Mouse (Mus musculus): ENCODE measurements around the gene Stox2.

The Stox2 gene

DNA sequence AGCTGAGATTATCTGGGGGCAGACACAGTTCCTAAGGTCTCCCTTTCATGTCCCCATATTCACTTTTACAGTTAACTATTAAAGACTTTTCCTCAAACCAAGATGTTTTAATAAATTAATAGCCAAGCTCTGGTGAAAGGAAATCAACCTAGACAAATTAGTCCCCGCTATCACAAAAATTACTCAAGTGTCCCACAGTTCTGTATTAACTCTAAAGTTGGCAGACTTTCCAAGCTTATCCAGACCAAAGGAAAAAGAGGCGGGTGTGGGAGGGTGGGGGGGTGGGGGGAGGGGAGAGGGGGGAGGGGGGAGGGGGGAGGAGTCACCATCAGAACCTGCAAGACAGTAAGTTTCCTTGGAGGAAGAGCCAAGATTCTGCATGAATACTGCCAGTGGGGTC lies 41.3 kb downstream of the Stox2 start:
- no peak for DNase-seq

DNA sequence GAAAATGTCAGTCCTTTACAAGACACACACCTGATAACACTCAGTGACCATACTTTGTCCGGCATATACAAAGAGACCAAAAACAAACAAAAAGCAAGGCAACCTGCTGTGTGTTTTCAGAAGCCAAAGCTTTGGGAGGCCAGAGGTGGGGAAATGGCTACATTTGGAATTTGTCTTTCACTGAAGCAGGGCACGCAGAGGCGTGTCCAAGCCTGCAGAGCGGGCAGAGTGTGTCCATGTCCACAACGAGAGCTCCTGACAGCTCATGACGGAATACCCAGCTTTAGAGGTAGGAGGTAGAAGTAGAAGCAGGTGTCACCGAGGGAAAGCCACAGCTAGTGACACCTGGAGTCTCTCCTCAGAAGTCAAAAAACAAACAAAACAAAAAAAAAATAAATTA lies 53.2 kb downstream of the Stox2 start:
- DNase-seq: no peak

DNA sequence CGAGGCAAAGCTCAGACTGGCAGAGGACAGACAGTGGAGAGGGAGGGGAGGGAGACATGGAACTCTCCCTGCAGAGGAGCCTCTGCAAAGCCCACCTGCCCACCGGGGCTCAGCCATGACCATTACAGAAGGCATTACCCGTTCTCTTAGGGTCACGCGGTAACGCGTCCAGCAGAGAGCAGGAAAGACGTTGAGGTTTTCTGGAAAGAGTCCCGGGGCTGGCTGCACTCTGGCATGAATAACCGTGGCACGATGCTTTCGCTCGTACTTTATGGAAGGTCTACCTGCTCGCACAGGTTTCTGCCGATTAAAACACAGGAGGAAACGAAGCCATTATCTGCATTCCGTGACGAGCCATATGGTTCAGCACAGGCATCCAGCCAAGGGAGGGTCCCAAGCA lies 53.9 kb downstream of the Stox2 start:
- DNase-seq: no peak

DNA sequence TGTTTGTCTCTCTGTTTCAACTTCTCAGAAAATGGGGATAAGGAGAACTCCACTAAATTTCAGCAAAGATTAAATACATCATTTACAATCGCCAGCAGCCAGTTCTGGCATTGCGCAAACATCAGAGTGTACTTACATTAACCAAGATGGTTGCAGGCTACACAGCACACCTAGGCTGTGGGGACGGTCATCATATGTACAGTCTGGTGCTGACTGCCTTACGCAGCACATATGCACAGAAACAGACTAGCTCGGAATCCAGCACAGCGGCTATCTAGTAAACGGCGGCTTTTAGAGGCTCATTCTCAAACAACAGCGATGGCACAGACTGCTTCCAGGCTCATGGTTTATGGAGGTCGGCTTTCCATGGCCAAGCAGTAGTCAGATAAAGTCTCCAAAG lies 54.3 kb downstream of the Stox2 start:
- DNase-seq: no peak

DNA sequence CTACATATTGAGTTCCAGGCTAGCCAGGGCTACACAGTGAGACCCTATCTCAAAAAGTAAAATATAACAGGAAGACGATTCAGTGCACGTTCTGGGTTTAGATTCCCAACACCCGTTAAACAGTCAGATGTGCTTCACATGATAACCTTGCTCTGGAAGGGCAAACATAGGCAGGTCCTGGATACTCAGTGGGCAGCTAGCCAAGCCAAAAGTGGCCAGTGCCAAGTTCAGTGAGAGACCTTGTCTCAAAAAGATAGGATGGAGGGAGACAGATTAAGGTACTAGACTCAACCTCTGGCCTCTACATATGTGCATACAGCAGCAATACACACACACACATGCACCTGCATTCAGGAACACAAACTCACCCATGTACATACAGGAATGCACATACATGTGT lies 56.7 kb downstream of the Stox2 start:
- DNase-seq: no peak

DNA sequence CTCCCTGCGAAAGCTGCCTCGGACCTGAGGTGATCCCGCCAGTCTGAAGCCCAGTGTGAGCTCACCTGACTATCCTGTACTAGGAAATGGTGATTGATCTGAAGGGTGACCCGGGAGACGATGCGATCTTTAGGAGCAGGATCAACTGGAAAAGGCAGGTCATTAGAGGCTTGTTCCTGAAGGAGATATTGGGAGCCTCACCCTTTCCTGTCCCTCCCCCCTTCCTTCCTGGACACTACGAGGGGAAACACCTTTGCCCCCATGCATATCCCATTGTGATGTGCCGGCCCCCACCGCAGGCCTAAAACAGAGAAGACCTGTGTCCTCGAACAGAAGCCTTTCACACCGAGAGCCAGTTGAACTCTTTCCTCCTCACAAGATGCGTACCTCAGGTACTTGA lies 58.0 kb downstream of the Stox2 start:
- no peak for DNase-seq

DNA sequence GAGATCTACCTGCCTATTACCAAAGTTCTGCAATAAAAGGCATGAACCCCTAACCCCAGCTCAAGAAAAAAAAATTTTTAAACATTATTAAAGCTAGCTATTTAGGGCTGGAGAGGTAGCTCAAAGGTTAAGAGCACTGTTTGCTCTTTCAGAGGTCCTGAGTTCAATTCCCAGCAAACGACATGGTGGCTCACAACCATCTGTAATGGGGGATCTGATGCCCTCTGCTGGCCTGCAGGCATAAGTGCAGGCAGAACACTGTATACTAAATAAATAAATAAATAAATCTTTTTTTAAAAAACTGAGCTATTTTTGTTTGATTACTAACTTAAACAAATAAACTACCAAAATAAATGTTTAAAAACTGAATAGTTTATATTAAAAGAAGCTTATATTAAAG lies 60.4 kb downstream of the Stox2 start:
- DNase-seq: no peak

DNA sequence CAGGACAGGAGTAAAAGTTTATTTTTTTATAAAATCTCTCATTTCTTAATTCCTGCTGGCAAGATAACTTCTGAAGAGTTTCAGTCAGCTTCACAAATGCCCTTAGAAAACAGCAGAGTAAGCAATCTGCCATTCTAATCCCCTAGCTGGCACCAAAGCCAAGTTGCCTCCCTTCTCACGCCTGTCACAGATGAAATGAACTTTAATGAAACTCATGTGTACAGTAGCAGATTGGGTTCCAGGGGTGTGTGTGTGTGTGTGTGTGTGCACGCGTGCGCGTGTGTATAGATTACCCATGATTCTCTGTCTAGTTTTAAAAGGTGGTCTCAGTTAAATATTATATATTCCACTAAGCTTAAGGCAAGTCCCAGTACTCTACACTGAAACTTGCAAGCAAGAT lies 62.0 kb downstream of the Stox2 start:
- DNase-seq: no peak

DNA sequence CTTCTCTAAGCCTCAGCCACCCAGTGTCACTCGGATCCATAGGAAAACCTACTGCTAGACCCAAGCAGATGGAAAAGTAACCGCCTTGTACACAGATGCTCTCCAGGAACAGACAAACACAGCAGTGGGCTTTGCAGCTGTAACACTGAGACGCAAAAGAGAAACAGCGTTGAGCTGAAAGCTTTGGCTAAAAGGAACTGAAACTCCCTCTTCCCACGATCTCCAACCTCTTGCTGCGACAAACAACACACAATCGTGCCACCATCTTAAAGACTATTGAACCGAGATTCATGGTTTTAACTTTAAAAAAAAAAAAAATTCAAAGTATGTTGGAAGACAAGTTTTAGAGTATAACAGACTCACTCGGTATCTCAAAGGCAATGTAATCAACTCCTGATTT lies 62.5 kb downstream of the Stox2 start:
- no peak for DNase-seq

DNA sequence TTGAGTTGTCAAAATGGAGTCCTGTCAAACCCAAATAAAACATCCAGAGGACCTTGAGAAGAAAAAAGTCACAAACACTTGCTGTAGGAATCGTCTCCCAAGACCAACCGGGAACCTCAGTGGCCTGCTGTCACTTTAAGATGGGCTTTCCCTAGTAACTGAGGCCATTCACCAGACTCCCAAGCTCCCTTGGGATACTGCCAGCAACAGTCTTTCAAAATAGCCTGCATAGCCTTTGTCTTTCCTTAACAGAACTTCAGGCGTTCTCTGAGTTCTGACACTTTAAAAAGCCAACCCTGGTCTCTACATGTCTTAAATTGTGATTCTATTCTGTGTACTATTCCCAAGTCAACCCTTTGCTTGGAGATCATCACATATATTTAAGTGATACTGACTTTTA lies 64.9 kb downstream of the Stox2 start:
- DNase-seq: no peak

DNA sequence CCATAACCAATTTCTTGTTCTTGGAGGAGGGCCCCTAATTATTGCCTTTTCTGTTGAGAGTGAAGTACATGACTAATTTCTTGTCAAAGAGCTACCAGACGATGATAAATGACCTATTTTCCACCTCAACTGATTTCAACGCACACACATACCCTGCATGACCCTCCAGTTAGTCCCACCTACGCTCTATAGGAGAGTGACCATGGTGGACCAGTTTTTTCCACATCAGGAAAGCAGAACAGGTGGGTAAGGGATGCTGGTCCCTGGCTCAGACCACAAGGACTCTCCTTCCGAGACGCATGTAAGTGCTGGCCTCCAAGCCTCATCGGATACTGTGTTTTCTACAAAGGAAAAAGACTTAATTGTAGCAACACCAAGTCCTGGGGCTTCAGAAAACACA lies 65.4 kb downstream of the Stox2 start:
- DNase-seq: no peak

DNA sequence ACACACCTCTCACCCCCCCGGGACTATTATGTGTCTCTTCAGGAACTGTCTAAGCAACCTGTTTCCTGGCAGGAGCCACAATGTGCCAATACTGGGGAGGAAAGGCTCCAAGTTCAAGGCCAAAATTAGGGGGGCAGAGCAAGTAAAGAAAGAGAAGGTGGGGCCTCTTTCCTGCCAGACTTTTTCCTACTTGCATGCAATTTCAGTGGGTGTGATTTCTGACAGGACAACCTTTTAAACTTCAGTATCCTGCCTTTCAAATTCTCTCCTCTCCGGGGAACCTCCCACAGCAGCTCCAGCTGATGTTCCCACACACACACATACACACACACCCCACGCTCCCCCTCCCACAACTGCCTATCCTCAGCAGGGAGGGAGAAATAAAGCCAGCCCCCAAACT lies 66.1 kb downstream of the Stox2 start:
- DNase-seq: no peak

DNA sequence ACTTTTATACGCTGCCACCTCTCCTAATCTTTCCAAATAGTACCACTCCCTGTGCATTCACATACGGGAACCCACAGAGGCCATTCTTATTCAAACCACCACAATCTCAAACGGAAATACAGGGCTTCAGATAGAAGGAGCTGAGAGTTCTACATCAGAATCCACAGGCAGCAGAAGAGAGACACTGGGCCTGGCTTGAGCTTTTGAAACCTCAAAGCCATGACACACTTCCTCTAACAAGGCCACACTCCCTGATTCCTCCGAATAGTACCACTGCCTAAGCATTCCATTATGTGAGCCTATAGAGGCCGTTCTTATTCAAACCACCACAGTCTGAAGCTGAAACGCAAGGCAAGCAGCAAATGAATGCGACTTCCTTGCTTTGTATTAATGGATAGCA lies 69.5 kb downstream of the Stox2 start:
- DNase-seq: no peak

DNA sequence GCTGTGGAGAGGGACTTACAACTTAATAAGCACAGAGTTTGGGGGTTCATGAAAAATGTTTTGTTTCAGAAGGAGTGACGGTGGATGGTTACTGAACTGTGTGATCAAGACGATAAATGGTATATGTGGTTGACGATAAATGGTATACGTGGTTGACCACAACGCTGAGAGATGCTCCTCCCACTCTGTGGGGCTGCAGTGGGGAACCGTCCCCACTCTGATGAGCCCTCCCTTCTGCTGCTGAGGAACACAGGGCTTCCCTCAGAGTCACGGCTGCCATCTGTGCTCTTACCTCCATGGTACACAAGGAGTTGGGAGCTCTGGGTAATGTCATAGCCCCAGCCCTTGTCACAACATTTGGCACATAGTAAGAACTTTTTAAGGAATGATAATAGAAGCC lies 72.4 kb downstream of the Stox2 start:
- DNase-seq: no peak

DNA sequence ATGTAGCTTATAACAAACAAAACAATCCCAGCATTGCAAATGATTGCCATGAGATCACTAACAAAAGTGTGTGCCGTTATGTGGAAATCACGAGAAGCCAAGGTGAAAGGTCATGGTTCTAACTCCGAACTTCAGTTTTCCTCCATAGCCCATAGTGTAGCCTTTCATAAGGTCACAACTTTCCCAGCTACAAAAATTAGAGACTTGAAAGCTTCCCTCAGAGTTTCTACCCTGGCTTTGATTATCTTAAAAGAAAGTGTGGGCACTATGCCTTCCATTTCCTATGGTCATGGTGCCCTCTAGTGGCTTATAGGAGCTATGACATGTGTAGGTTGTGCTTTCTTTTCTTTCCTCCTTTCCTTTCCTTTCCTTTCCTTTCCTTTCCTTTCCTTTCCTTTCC lies 74.6 kb downstream of the Stox2 start:
- DNase-seq: no peak

DNA sequence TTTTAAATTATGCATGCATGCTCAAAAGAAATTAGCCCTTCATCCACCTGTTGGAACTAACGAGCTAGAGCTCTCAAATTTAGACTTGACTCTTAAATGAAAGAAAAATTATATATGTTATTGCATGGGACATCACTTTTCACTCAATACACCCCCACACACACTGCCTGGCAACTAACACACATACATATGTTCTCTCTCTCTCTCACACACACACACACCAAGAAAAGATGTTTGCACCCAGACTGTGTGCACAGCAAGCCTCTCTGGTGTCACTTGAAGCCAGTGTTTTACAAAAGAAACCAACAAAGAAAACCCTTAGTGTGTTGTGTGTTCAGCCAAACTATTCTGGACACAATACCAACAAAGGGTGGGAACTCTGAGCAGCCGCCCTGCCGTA lies 75.1 kb downstream of the Stox2 start:
- no peak for DNase-seq

DNA sequence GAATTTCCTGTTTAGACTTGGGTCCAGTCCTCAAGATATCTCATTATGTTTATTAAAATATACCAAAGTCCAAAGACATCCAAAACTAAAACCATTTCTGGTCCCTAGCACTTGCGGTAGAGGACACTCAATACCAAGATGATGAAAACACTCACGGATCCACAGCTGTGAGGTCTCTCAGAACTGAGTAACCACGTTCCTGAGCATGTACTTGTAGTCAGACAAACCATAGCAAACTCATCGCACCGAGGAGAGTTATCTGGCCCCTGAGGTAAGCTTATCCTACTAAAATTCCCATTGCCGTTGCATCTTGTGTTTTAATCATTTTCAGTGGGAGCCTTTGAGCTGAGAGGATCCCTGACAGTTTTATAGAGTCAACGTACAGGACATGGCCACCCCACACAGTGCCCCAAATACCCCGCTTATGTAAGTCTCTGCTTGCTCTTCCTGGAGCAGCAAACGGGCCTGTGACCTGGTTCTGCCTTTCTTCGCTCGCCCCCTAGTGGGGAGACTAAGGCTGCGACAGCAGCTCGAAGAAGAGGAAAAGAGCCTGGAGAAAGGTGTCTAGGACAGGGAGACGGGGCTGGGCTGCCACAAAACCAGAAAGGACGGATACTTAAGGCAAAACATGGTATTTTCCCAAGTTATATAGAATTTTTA lies 75.6 kb downstream of the Stox2 start:
- peak; percentile 80 for DNase-seq

DNA sequence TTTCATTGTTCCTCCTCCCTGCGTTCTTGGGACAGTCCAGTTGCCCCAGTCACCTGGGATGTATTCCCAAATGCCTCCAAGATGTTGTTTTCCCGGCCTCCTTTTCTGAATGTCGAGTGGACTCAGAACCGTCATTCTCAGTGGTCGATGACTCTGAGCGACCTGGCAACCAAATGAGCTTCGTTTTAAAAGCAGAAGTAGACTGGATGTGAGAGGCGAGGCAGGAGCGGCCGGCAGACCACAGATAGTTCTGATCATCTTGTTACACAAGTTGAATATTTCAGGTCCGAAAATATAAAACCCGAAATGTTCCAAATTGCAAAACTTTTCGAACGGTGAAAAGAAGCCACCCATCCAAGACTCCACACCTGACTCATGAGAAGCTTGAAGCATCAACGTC lies 76.2 kb downstream of the Stox2 start:
- DNase-seq: no peak

DNA sequence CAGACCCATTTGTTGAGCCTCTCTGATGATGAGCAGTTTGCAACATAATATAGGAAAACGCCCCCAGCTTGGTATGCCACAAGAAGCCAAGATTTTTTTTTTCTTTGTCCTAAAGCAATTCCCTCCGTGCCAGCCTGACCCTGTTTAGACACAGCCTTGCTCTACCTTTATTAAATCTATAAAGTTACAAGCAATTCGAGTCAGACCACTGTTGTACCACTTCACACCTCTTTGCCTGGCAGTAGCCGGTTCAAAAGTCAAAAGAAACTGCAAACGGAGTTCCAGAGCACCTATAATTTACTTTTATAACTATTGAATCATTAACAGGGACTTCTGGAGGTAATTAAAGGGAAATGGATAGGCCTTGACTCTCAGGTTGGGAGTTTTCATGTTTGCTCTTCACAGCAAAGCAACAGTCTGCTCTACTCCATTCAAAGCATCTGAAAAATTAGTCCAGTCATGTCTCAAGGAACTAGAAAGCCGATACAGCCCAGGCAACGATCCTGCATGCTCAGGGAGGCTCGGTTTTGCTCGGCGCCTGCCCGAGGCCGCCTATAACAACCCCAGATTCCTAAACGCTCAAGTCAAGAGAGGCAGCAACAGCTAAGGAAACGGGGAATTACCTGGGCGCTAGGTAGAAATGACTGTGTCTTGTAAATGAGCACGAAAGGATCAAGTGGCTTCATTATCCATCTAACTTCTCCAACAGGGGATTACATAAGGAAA lies 77.0 kb downstream of the Stox2 start:
- no peak for DNase-seq

DNA sequence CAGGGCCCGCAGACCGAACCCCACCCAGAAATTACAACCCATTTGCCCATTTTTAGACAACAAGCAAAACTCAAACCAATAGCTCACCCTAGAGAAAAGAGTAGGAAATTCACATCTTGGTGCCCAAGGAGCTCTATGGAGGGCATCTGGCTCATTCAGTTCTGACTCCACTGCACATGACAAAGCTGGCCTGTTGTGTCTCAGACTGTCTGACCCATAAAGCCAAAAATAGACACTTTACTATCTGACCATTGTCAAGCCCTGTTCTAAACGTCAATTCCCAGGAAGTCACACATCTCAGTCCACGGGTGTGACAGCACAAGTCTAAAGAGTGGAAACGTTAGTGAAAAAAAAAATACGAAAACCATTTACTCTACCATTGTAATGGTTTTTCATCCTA lies 79.1 kb downstream of the Stox2 start:
- no peak for DNase-seq

DNA sequence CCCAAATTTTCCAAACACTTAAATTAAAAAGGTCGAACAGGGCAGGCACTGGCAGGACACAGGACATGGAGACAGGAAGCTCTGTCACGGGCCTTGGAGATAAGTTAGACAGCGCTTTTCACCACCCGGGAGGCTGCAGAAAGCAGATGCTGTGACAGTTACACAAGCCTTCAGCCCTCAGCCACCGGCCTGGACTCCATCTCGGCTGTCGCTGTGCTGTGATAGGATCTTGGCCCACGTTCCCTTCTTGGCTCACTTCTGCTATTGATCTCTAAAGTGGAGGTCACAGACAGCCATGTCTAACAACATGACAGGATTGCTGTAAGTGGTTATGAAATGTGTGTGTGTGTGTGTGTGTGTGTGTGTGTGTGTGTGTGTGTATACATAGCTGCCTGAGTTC lies 82.9 kb downstream of the Stox2 start:
- DNase-seq: no peak

DNA sequence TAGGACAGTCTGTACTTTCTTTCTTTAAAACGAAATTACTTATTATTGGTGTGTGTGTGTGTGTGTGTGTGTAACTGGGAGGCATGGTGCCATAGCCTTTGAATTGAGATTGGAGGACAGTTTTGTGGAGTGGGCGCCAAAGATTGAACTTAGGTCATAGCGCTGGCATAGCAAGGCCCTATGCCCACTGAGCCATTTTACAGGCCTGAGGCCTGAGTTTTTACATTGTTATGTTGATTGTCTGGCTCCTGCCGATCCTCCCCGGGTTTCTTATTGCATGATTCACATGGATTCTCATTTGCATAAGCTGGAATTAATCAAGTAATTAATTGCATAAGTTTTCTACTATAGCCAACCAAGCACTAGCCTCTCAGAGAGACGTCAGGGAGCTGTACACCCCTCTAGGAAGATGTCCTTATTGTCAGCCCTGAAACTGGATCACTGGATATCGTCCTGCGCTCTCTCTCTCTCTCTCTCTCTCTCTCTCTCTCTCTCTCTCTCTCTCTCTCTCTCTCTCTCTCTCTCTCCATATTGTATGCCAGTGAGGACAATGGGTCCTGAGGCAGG lies 90.7 kb downstream of the Stox2 start:
- DNase-seq: no peak

DNA sequence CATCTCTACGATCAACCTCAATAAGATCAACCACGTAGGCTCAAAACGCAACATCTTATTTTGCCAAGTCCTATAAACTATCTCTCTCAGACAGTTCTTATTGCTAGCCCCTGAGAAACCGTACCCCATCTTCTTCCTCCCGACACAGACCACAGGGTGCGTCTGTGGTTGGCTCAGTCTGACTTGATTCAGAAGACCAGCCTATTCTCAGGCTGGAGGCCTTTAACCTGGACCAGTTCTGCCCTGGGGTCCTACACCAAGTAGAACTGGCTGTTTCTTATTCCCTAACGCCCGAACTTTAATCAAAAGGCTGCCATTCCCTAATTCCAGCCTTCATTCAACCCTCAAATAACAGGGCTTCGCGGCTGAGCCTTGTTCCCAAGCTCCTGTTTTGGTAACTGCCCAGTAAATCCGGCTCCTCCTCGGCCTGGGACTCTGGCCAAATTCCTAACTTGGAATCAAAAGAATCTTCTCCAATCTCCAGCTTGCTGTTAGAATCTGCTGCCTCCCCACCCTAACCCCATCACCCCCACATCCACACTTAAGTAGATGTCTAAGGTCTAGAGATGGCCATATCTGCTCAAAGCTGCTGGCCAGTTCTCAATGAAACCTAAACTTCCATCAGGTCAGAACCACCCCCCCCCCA lies 91.5 kb downstream of the Stox2 start:
- DNase-seq: no peak

Data from layer of hippocampus, adult 9-11 months (tissue).